Mouse (Mus musculus) midbrain, embryonic 15.5 days (tissue): ENCODE data around the gene Mfsd14a. TPM values are rescaled to one million over a fixed set of nuclear protein-coding genes. Genes with fewer than 3 reads are reported as not detected.

ENCODE experiments used
- ATAC-seq: fragments of 200-750 bp; cut with Nextera tagmentation; replicated peaks from 2 replicates; pipeline ENCODE4 v1.8.0; 2017; ENCODE audit warnings: moderate TSS enrichment
- H3K27ac ChIP-seq: fragments of 300-500 bp; sonication (generic); 2 replicates; pipeline ENCODE4 v1.5.1; 2015; ENCODE audit warnings: mild to moderate bottlenecking, inconsistent platforms
- H3K27me3 ChIP-seq: fragments of 300-500 bp; sonication (generic); replicated peaks from 2 replicates; pipeline ENCODE4 v1.6.1; 2015; ENCODE audit warnings: inconsistent platforms
- H3K36me3 ChIP-seq: fragments of 300-500 bp; sonication (generic); replicated peaks from 2 replicates; pipeline ENCODE4 v1.6.1; 2015; ENCODE audit warnings: inconsistent platforms
- H3K4me1 ChIP-seq: fragments of 300-500 bp; sonication (generic); 2 replicates; pipeline ENCODE4 v1.6.1; 2015; ENCODE audit warnings: inconsistent platforms
- H3K4me2 ChIP-seq: fragments of 300-500 bp; sonication (generic); 2 replicates; pipeline ENCODE4 v1.6.1; 2015; ENCODE audit warnings: inconsistent platforms, mild to moderate bottlenecking, moderate library complexity
- H3K4me3 ChIP-seq: fragments of 300-500 bp; sonication (generic); 2 replicates; pipeline ENCODE4 v1.5.1; 2015; ENCODE audit warnings: mild to moderate bottlenecking, inconsistent platforms
- H3K9ac ChIP-seq: fragments of 300-500 bp; sonication (generic); 2 replicates; pipeline ENCODE4 v1.6.1; 2015; ENCODE audit warnings: mild to moderate bottlenecking, inconsistent platforms
- H3K9me3 ChIP-seq: fragments of 300-500 bp; sonication (generic); 2 replicates; pipeline ENCODE4 v1.6.1; 2016; ENCODE audit warnings: inconsistent platforms
- WGBS: fragments of 180-500 bp; shearing (Covaris S2); methylation state at CpG from one replicate; pipeline ENCODE4 v1.1.7; 2015; ENCODE audit warnings: mixed read lengths; 5-methylcytosine and 5-hydroxymethylcytosine counted together
- polyA plus RNA-seq: library from polyadenylated mRNA; unstranded; fragments of >200 nt; fragmentation: Nextera tagmentation; extraction: Ambion mirVana; gene quantifications from 2 replicates; pipeline ENCODE4 v1.2.1, GENCODE M21; 2015

The Mfsd14a gene
- polyA plus RNA-seq, result 62.9 and 64.0 TPM in 2 replicates

- Histone ChIP-seq H3K27me3 (no peaks in the 10 kb centered on the region), H3K9me3 (no peaks in the 10 kb centered on the region), H3K4me3 (peak within 1 kb of the TSS; percentile 58), H3K9ac (peak within 1 kb of the TSS; percentile 73), H3K4me1 (peaks cover 30% of the 10 kb centered on the region), H3K36me3 (no peaks in the 10 kb centered on the region), H3K4me2 (peak within 1 kb of the TSS; percentile 68), H3K27ac (peak within 1 kb of the TSS; percentile 93)
- WGBS, result under 1% methylated on average over 39 of the region's 39 CpGs
- peak; percentile 99 for ATAC-seq
Observed at GRCm38 (mm10) chr3:116662463-116662863, at the start of gene Mfsd14a. TSS of gene Mfsd14a (minus strand) at chr3:116662677.

GRCm38 (mm10) chr3:116711624-116712435 lies 49.4 kb upstream of the Mfsd14a start:
- under 1% methylated on average over 83 of the region's 85 CpGs for WGBS
- ATAC-seq, result peak; percentile 96

GRCm38 (mm10) chr3:116710941-116711340 lies 48.5 kb upstream of the Mfsd14a start:
- ATAC-seq, result no peak
- peaks cover 11% of the 10 kb centered on the region for H3K4me1 ChIP-seq
- 59% methylated on average over 9 of the region's 9 CpGs for WGBS
- H3K9ac ChIP-seq, result peak overlapping the region; percentile 93; the same call in 1 of the 2 replicates
- H3K4me3 ChIP-seq, result peak overlapping the region; percentile 89
- H3K9me3 ChIP-seq, result no peaks in the 10 kb centered on the region
- no peaks in the 10 kb centered on the region for H3K27me3 ChIP-seq
- no peak overlapping the region for H3K27ac ChIP-seq
- no peaks in the 10 kb centered on the region for H3K36me3 ChIP-seq
- peak overlapping the region; percentile 61 for H3K4me2 ChIP-seq

More at GRCm38 (mm10) chr3:116711624-116712435, 49.4 kb upstream of the Mfsd14a start:
- Histone ChIP-seq H3K27me3 (no peaks in the 10 kb centered on the region), H3K27ac (peak overlapping the region; percentile 53), H3K36me3 (no peaks in the 10 kb centered on the region), H3K4me3 (peak overlapping the region; percentile 89), H3K9ac (peak overlapping the region; percentile 93), H3K4me1 (peaks cover 11% of the 10 kb centered on the region), H3K9me3 (no peaks in the 10 kb centered on the region), H3K4me2 (peak overlapping the region; percentile 61)

- WGBS, result 80% methylated on average over 1 of the region's 1 CpGs
- no peak overlapping the region for H3K4me3 ChIP-seq
- no peak overlapping the region for H3K27ac ChIP-seq
- H3K36me3 ChIP-seq, result no peaks in the 10 kb centered on the region
- H3K9ac ChIP-seq, result no peak overlapping the region
- no peaks in the 10 kb centered on the region for H3K27me3 ChIP-seq
- H3K9me3 ChIP-seq, result no peaks in the 10 kb centered on the region
- no peak overlapping the region for H3K4me2 ChIP-seq
- ATAC-seq, result no peak
- H3K4me1 ChIP-seq, result peaks cover 3% of the 10 kb centered on the region
Observed at GRCm38 (mm10) chr3:116705637-116706204, 43.2 kb upstream of the Mfsd14a start.

GRCm38 (mm10) chr3:116703835-116704234 lies 41.4 kb upstream of the Mfsd14a start:
- H3K4me1 ChIP-seq, result no peaks in the 10 kb centered on the region
- no peak overlapping the region for H3K9ac ChIP-seq
- no peaks in the 10 kb centered on the region for H3K27me3 ChIP-seq
- 92% methylated on average over 5 of the region's 5 CpGs for WGBS
- no peaks in the 10 kb centered on the region for H3K9me3 ChIP-seq
- H3K4me2 ChIP-seq, result no peak overlapping the region
- H3K36me3 ChIP-seq, result no peaks in the 10 kb centered on the region
- no peak for ATAC-seq
- H3K4me3 ChIP-seq, result no peak overlapping the region
- no peak overlapping the region for H3K27ac ChIP-seq

GRCm38 (mm10) chr3:116702647-116703272 lies 40.3 kb upstream of the Mfsd14a start:
- Histone ChIP-seq H3K4me2 (no peak overlapping the region), H3K9me3 (no peaks in the 10 kb centered on the region), H3K9ac (no peak overlapping the region), H3K36me3 (no peaks in the 10 kb centered on the region), H3K27me3 (no peaks in the 10 kb centered on the region), H3K4me3 (no peak overlapping the region), H3K4me1 (no peaks in the 10 kb centered on the region), H3K27ac (no peak overlapping the region)
- no peak for ATAC-seq
- WGBS, result 91% methylated on average over 1 of the region's 1 CpGs

GRCm38 (mm10) chr3:116701601-116702000 lies 39.1 kb upstream of the Mfsd14a start:
- Histone ChIP-seq H3K9me3 (no peaks in the 10 kb centered on the region), H3K36me3 (no peaks in the 10 kb centered on the region), H3K27ac (no peak overlapping the region), H3K4me1 (no peaks in the 10 kb centered on the region), H3K4me2 (no peak overlapping the region), H3K27me3 (no peaks in the 10 kb centered on the region), H3K4me3 (no peak overlapping the region), H3K9ac (no peak overlapping the region)
- no peak for ATAC-seq
- 98% methylated on average over 4 of the region's 4 CpGs for WGBS

- no peaks in the 10 kb centered on the region for H3K36me3 ChIP-seq
- no peaks in the 10 kb centered on the region for H3K9me3 ChIP-seq
- ATAC-seq, result no peak
- WGBS, result 66% methylated on average over 2 of the region's 2 CpGs
- no peak overlapping the region for H3K4me3 ChIP-seq
- H3K4me1 ChIP-seq, result no peaks in the 10 kb centered on the region
- H3K27me3 ChIP-seq, result no peaks in the 10 kb centered on the region
- no peak overlapping the region for H3K27ac ChIP-seq
- H3K9ac ChIP-seq, result no peak overlapping the region
- H3K4me2 ChIP-seq, result no peak overlapping the region
Observed at GRCm38 (mm10) chr3:116698786-116699185, 36.3 kb upstream of the Mfsd14a start.

- Histone ChIP-seq H3K4me3 (no peak overlapping the region), H3K9me3 (no peaks in the 10 kb centered on the region), H3K9ac (no peak overlapping the region), H3K4me1 (no peaks in the 10 kb centered on the region), H3K27me3 (no peaks in the 10 kb centered on the region), H3K27ac (no peak overlapping the region), H3K4me2 (no peak overlapping the region), H3K36me3 (no peaks in the 10 kb centered on the region)
- no peak for ATAC-seq
- WGBS, result 95% methylated on average over 2 of the region's 2 CpGs
Observed at GRCm38 (mm10) chr3:116695666-116695985, 33.1 kb upstream of the Mfsd14a start.

GRCm38 (mm10) chr3:116694955-116695665 lies 32.6 kb upstream of the Mfsd14a start:
- H3K9me3 ChIP-seq, result no peaks in the 10 kb centered on the region
- H3K4me1 ChIP-seq, result no peaks in the 10 kb centered on the region
- H3K27ac ChIP-seq, result no peak overlapping the region
- H3K4me2 ChIP-seq, result no peak overlapping the region
- no peak overlapping the region for H3K9ac ChIP-seq
- no peak overlapping the region for H3K4me3 ChIP-seq
- 90% methylated on average over 8 of the region's 8 CpGs for WGBS
- H3K36me3 ChIP-seq, result no peaks in the 10 kb centered on the region
- ATAC-seq, result no peak
- no peaks in the 10 kb centered on the region for H3K27me3 ChIP-seq

GRCm38 (mm10) chr3:116694312-116694711 lies 31.8 kb upstream of the Mfsd14a start:
- Histone ChIP-seq H3K4me2 (no peak overlapping the region), H3K9me3 (no peaks in the 10 kb centered on the region), H3K27ac (no peak overlapping the region), H3K36me3 (no peaks in the 10 kb centered on the region), H3K4me1 (no peaks in the 10 kb centered on the region), H3K9ac (no peak overlapping the region), H3K27me3 (no peaks in the 10 kb centered on the region), H3K4me3 (no peak overlapping the region)
- WGBS, result 95% methylated on average over 3 of the region's 3 CpGs
- no peak for ATAC-seq

GRCm38 (mm10) chr3:116681160-116681559 lies 18.7 kb upstream of the Mfsd14a start, which contains the start of gene Gm43191:
TSS of gene Gm43191 (minus strand) at chr3:116681260.
- WGBS, result 94% methylated on average over 1 of the region's 1 CpGs
- Histone ChIP-seq H3K27ac (no peak within 1 kb of the TSS), H3K4me3 (no peak within 1 kb of the TSS), H3K4me2 (no peak within 1 kb of the TSS), H3K4me1 (no peaks in the 10 kb centered on the region), H3K9me3 (no peaks in the 10 kb centered on the region), H3K36me3 (no peaks in the 10 kb centered on the region), H3K9ac (no peak within 1 kb of the TSS), H3K27me3 (no peaks in the 10 kb centered on the region)
- no peak for ATAC-seq
